Mouse (Mus musculus) kidney, postnatal 0 days (tissue): ENCODE measurements around the gene Fndc7. TPM values are rescaled to one million over a fixed set of nuclear protein-coding genes. Genes with fewer than 3 reads are reported as not detected.

ENCODE experiments used
- ATAC-seq: fragments of 200-750 bp; cut with Nextera tagmentation; replicated peaks from 2 replicates; pipeline ENCODE4 v1.8.0; 2017; ENCODE audit warnings: low read depth, moderate number of reproducible peaks, moderate TSS enrichment, moderate library complexity; ENCODE audit not compliant: low FRiP score
- DNase-seq: peaks from one replicate; pipeline ENCODE4 v3.0.0-alpha.2; 2016; ENCODE audit warnings: low spot score
- H3K27ac ChIP-seq: fragments of 300-500 bp; sonication (generic); 2 replicates; pipeline ENCODE4 v1.5.1; 2014; ENCODE audit warnings: mild to moderate bottlenecking
- H3K27me3 ChIP-seq: fragments of 300-500 bp; sonication (generic); 2 replicates; pipeline ENCODE4 v1.6.1; 2014; ENCODE audit warnings: low read length, mixed read lengths; ENCODE audit not compliant: insufficient read depth
- H3K36me3 ChIP-seq: fragments of 300-500 bp; sonication (generic); 2 replicates; pipeline ENCODE4 v1.6.1; 2014; ENCODE audit warnings: low read length, mixed read lengths; ENCODE audit not compliant: insufficient read depth
- H3K4me1 ChIP-seq: fragments of 300-500 bp; sonication (generic); replicated peaks from 2 replicates; pipeline ENCODE4 v1.6.1; 2014; ENCODE audit warnings: antibody characterized with exemption, low read length, mixed read lengths; ENCODE audit not compliant: insufficient read depth
- H3K4me2 ChIP-seq: fragments of 300-500 bp; sonication (generic); 2 replicates; pipeline ENCODE4 v1.6.1; 2014; ENCODE audit warnings: mild to moderate bottlenecking, low read length, moderate library complexity, mixed read lengths
- H3K4me3 ChIP-seq: fragments of 300-500 bp; sonication (generic); replicated peaks from 2 replicates; pipeline ENCODE4 v1.5.1; 2014; ENCODE audit warnings: low read depth, low read length
- H3K9ac ChIP-seq: fragments of 300-500 bp; sonication (generic); 2 replicates; pipeline ENCODE4 v1.6.1; 2014; ENCODE audit warnings: low read depth, low read length
- H3K9me3 ChIP-seq: fragments of 300-500 bp; sonication (generic); replicated peaks from 2 replicates; pipeline ENCODE4 v1.6.1; 2016; ENCODE audit warnings: low read length, inconsistent platforms, mixed read lengths
- CTCF ChIP-seq: IDR thresholded peaks from 2 replicates; pipeline ENCODE4 v1.5.1; 2016; ENCODE audit warnings: antibody characterized with exemption, low read depth, mild to moderate bottlenecking, moderate library complexity
- WGBS: fragments of 180-500 bp; shearing (Covaris S2); extraction: QIAGEN DNeasy Blood & Tissue Kit; methylation state at CpG from one replicate; pipeline ENCODE4 v1.1.7; 2014; 5-methylcytosine and 5-hydroxymethylcytosine counted together
- polyA plus RNA-seq: library from polyadenylated mRNA; unstranded; fragments of >200 nt; fragmentation: Nextera tagmentation; extraction: Ambion mirVana; gene quantifications from 2 replicates; pipeline ENCODE4 v1.2.1, GENCODE M21; 2015

Gene Fndc7
- polyA plus RNA-seq, 1 experiment from 2014 or later, result not detected

GRCm38 (mm10) chr3:108831750-108832149 lies 58.1 kb downstream of the Fndc7 start:
- no peak overlapping the region for H3K4me2 ChIP-seq
- H3K4me1 ChIP-seq, result no peaks in the 10 kb centered on the region
- H3K36me3 ChIP-seq, result peaks cover 3% of the 10 kb centered on the region; the same call in 1 of the 2 replicates
- ATAC-seq, result no peak
- no peaks in the 10 kb centered on the region for H3K9me3 ChIP-seq
- no peak for DNase-seq
- no peak overlapping the region for H3K4me3 ChIP-seq
- WGBS, result 92% methylated on average over 6 of the region's 6 CpGs
- H3K27ac ChIP-seq, result no peak overlapping the region
- TF ChIP-seq CTCF, result no peak
- no peak overlapping the region for H3K9ac ChIP-seq
- H3K27me3 ChIP-seq, result no peaks in the 10 kb centered on the region

GRCm38 (mm10) chr3:108830493-108830892 lies 59.3 kb downstream of the Fndc7 start:
- TF ChIP-seq CTCF, result no peak
- peak; percentile 40 for DNase-seq
- no peaks in the 10 kb centered on the region for H3K4me1 ChIP-seq
- H3K27me3 ChIP-seq, result no peaks in the 10 kb centered on the region
- no peak overlapping the region for H3K4me3 ChIP-seq
- peaks cover 7% of the 10 kb centered on the region; the same call in 1 of the 2 replicates for H3K36me3 ChIP-seq
- no peak overlapping the region for H3K27ac ChIP-seq
- ATAC-seq, result peak; percentile 92
- WGBS, result 77% methylated on average over 11 of the region's 11 CpGs
- no peak overlapping the region for H3K4me2 ChIP-seq
- no peak overlapping the region for H3K9ac ChIP-seq
- no peaks in the 10 kb centered on the region for H3K9me3 ChIP-seq

DNA sequence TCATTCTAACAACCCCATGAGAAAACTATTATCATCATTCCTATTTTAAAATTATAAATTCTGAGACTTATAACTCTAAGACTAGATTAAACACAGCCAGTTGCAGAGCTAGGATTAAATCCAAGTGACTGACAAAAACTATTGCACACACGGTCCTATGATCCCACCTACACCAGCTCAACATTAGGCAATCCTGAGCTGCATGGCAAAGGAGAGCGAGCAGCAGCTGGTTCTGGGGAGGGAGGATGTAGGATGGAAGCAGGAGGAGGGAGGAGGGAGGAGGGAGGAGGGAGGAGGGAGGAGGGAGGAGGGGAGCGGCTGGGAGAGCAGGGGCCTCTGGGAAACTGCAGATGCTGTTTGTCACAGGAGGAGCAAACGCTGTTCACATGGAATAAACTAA lies 74.2 kb downstream of the Fndc7 start:
- no peak overlapping the region for H3K4me2 ChIP-seq
- no peak for ATAC-seq
- H3K36me3 ChIP-seq, result peaks cover 7% of the 10 kb centered on the region; the same call in 1 of the 2 replicates
- DNase-seq, result no peak
- no peaks in the 10 kb centered on the region for H3K9me3 ChIP-seq
- no peak for TF ChIP-seq CTCF
- H3K27me3 ChIP-seq, result no peaks in the 10 kb centered on the region
- H3K9ac ChIP-seq, result no peak overlapping the region
- 70% methylated on average over 4 of the region's 4 CpGs for whole genome bisulfite sequencing
- H3K27ac ChIP-seq, result no peak overlapping the region
- H3K4me1 ChIP-seq, result no peaks in the 10 kb centered on the region
- H3K4me3 ChIP-seq, result no peak overlapping the region

DNA sequence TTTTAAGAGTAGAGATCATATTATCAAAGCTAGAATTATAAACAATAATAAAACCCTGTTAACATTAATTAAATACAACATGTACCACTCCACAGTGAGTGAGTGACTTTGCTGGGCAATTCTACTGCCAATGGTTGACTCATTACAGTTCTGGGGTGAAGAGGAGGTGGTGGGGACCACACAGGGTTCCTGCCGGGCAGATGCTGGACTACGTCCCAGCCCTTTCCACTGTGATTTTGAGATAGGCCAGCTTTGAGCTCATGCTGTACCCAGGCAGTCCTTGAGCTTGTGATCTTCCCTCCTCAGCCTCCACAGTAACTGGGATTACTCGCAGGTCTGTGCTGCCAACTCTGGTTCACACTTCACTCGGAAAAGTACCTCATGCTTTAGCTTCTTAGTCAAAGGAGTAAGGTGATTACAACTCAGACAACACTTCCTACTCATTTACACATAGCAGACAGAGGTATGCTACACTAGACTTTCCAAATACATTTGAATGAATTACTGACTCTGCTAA lies 79.0 kb downstream of the Fndc7 start:
- DNase-seq (no peak), ATAC-seq (no peak; the same call in 1 of the 2 replicates)
- Histone ChIP-seq H3K4me2 (no peak overlapping the region), H3K27ac (no peak overlapping the region), H3K4me1 (no peaks in the 10 kb centered on the region), H3K4me3 (no peak overlapping the region), H3K9me3 (no peaks in the 10 kb centered on the region), H3K27me3 (no peaks in the 10 kb centered on the region), H3K36me3 (0 out of 2 replicates have a peak, but pooled peaks cover 3% of the 10 kb centered on the region), H3K9ac (no peak overlapping the region)
- TF ChIP-seq CTCF, result no peak
- WGBS, result 74% methylated on average over 4 of the region's 4 CpGs

DNA sequence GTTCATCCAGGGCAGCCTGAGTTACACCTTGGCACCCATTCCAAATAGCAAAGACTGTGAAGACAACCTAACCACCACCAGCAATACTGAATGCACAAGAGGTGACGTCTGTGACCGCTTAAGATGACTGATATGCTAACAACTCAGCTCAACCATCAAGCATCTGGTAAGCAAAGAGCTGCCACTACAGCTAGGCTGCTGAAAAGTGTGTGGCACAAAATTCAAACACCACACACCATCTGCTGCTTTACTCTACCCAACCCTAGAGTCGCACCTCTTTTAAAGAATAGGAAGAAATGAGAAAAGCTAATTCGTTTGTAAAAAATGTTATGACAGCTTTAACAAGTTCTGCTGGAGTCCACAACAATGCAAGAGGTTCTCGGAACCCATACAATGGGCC lies 84.2 kb downstream of the Fndc7 start:
- WGBS, result 92% methylated on average over 5 of the region's 5 CpGs
- H3K9me3 ChIP-seq, result no peaks in the 10 kb centered on the region
- no peak for TF ChIP-seq CTCF
- H3K4me2 ChIP-seq, result no peak overlapping the region
- H3K36me3 ChIP-seq, result peaks cover 28% of the 10 kb centered on the region
- H3K4me1 ChIP-seq, result no peaks in the 10 kb centered on the region
- H3K4me3 ChIP-seq, result no peak overlapping the region
- no peak overlapping the region for H3K9ac ChIP-seq
- no peaks in the 10 kb centered on the region for H3K27me3 ChIP-seq
- ATAC-seq, result no peak
- DNase-seq, result no peak
- H3K27ac ChIP-seq, result no peak overlapping the region

Other genes starting within 250 kb of the Fndc7 start
- 64.8 and 65.8 TPM in 2 replicates for gene Clcc1, start 236.1 kb downstream of the Fndc7 start, polyA plus RNA-seq
- gene Gpsm2, start 167.7 kb downstream of the Fndc7 start, polyA plus RNA-seq, result 26.7 and 29.0 TPM in 2 replicates
- gene Aknad1, start 150.3 kb downstream of the Fndc7 start, polyA plus RNA-seq, result not detected in 2 replicates
- gene Stxbp3, start 49.5 kb downstream of the Fndc7 start, polyA plus RNA-seq, result 35.5 and 37.6 TPM in 2 replicates
- 47.6 and 56.4 TPM in 2 replicates for gene Prpf38b, start 21.7 kb upstream of the Fndc7 start, polyA plus RNA-seq
- 0.29 and 0.42 TPM in 2 replicates for gene Henmt1, start 49.9 kb upstream of the Fndc7 start, polyA plus RNA-seq
- not detected in 2 replicates for gene Gm9857, start 50.4 kb upstream of the Fndc7 start, polyA plus RNA-seq
- gene Fam102b, start 137.6 kb upstream of the Fndc7 start, polyA plus RNA-seq, result 6.1 and 8.1 TPM in 2 replicates
- gene Slc25a54, start 190.5 kb upstream of the Fndc7 start, polyA plus RNA-seq, result not detected in 2 replicates
- 14.8 and 17.9 TPM in 2 replicates for gene Slc25a24, start 233.1 kb upstream of the Fndc7 start, polyA plus RNA-seq